Mouse (Mus musculus): ENCODE data around the gene Fam92a. TPM values are rescaled to one million over a fixed set of nuclear protein-coding genes. Genes with fewer than 3 reads are reported as not detected.
"Not testable (repeated sequence)": the region's sequence is repeated elsewhere in the genome, so short reads cannot be mapped to it uniquely, and the experiment has no call there.

The Fam92a gene
- polyA plus RNA-seq (2012; rRNA removed), result 1.6 and 1.8 TPM in 2 replicates

DNA sequence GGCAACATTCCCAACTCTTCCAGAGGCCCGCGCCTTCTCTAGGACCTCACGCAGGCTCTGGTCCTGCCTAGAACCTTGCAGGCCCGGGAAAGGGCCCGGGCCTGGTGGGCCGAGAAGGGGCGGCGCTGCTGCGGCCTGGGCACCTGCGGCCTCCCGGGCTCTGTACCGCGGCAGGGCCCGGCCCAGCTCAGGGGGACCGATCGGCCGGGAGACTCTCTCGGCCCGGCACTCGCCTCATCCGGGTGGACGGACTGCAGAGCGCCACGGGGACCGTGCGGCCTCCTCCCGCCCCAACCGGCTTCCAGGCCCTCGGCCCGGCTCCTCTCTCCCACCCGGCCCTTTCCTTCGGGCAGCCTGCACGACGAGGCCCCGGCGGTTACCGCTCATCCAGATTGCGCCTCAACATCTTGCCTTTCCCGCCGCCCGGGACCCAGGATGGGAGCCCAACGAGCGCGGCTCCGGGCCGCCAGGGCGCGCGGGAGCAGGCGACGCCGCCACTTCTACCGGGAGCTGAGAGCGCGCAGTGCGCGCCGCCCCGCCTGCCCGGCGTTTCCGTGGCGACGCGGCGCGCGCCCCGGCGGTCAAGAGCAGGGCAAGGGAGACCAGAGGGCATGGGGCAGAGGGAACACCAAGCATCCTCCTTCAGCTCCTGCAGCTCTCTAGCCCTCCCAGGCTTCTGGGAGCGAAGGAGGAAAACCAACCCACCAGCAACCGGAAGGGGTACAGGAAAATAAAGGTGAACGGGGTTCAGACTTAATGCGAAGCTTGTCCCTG lies at the start of gene Fam92a:
Fam92a (minus strand) TSS at position 698 of the 774 bp plus-strand sequence.
- H3K27me3 ChIP-seq (ENCODE audit: control insufficient read depth, insufficient read depth, low read length), result peaks cover 5% of the 10 kb centered on the region
- 1% methylated on average over 74 of the region's 74 CpGs for WGBS
- H3K4me3 ChIP-seq (ENCODE audit: extremely low read depth, insufficient read depth, insufficient read length), result peak within 1 kb of the TSS; percentile 84
- H3K4me1 ChIP-seq (ENCODE audit: control insufficient read depth, insufficient read depth, insufficient read length), result peaks cover 4% of the 10 kb centered on the region; the same call in 1 of the 2 replicates
- peak within 1 kb of the TSS; percentile 15; the same call in 1 of the 2 replicates for H3K27ac ChIP-seq (ENCODE audit: insufficient read depth, low read length)
- no peak for TF ChIP-seq POLR2A (IDR thresholded peaks at IDR 0.05; ENCODE audit: low read depth, low read length)
- TF ChIP-seq CTCF (IDR thresholded peaks at IDR 0.05; ENCODE audit: extremely low read depth, insufficient read depth, insufficient read length, insufficient replicate concordance), result no peak
- peak in 1 of 2 experiments; percentile 23 for DNase-seq (ENCODE audit: low read depth in 1 of 2, low spot score in 2 of 2)
- H3K36me3 ChIP-seq (ENCODE audit: control insufficient read depth, insufficient read depth, low read length), result no peaks in the 10 kb centered on the region

DNA sequence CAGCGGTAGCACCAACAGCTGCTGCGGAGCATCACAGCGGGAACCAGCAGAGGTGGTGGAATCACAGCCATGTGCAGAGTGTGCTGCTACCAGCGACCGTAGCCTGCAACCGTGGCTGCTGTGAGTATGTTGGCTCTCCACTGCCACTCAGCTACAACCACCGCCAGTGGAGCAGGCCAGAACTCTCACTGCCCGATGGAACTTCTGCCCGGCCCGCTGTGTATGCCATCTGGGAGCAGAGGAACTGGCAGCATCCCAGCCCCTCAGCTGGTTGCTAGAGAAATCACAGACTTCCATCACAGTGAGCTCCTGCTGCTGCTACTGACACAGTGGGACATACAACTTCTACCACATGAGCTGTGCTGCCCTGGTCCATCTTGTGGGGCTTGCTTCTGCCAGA lies 7.2 kb upstream of the Fam92a start:
- Histone ChIP-seq H3K36me3 (ENCODE audit: control insufficient read depth, insufficient read depth, low read length) (no peaks in the 10 kb centered on the region), H3K27ac (ENCODE audit: insufficient read depth, low read length) (no peak overlapping the region), H3K27me3 (ENCODE audit: control insufficient read depth, insufficient read depth, low read length) (no peaks in the 10 kb centered on the region), H3K4me3 (ENCODE audit: extremely low read depth, insufficient read depth, insufficient read length) (no peak overlapping the region), H3K4me1 (ENCODE audit: control insufficient read depth, insufficient read depth, insufficient read length) (no peaks in the 10 kb centered on the region)
- no peak for TF ChIP-seq CTCF (IDR thresholded peaks at IDR 0.05; ENCODE audit: extremely low read depth, insufficient read depth, insufficient read length, insufficient replicate concordance)
- TF ChIP-seq POLR2A (IDR thresholded peaks at IDR 0.05; ENCODE audit: low read depth, low read length), result no peak
- no peak for DNase-seq (ENCODE audit: low read depth in 1 of 2, low spot score in 2 of 2)
- WGBS, result 95% methylated on average over 10 of the region's 10 CpGs

DNA sequence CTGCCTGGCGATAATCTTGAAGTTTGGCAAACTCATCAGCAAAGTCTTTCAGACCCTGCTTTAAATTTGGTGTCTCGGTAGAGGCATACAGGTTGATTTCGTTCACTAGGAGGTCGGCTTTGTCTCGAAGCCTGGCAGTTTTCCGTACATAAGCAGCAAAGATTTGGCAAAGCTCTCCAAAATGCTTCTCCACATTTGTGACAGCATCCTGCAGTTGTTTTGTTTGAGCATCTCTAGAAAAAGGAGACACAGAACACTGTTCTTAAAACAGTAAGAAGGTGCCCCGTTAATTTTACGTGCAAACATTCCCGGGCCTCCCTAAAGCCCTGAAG lies 863 bp downstream of the Fam92a start:
- H3K4me1 ChIP-seq (ENCODE audit: control insufficient read depth, insufficient read depth, insufficient read length), result peaks cover 4% of the 10 kb centered on the region; the same call in 1 of the 2 replicates
- 29% methylated on average over 9 of the region's 9 CpGs for WGBS
- H3K4me3 ChIP-seq (ENCODE audit: extremely low read depth, insufficient read depth, insufficient read length), result peak overlapping the region; percentile 84
- H3K27ac ChIP-seq (ENCODE audit: insufficient read depth, low read length), result no peak overlapping the region
- TF ChIP-seq CTCF (IDR thresholded peaks at IDR 0.05; ENCODE audit: extremely low read depth, insufficient read depth, insufficient read length, insufficient replicate concordance), result no peak
- no peak for TF ChIP-seq POLR2A (IDR thresholded peaks at IDR 0.05; ENCODE audit: low read depth, low read length)
- H3K27me3 ChIP-seq (ENCODE audit: control insufficient read depth, insufficient read depth, low read length), result peaks cover 5% of the 10 kb centered on the region
- DNase-seq (ENCODE audit: low read depth in 1 of 2, low spot score in 2 of 2), result no peak
- no peaks in the 10 kb centered on the region; the same call in 1 of the 2 replicates for H3K36me3 ChIP-seq (ENCODE audit: control insufficient read depth, insufficient read depth, low read length)

DNA sequence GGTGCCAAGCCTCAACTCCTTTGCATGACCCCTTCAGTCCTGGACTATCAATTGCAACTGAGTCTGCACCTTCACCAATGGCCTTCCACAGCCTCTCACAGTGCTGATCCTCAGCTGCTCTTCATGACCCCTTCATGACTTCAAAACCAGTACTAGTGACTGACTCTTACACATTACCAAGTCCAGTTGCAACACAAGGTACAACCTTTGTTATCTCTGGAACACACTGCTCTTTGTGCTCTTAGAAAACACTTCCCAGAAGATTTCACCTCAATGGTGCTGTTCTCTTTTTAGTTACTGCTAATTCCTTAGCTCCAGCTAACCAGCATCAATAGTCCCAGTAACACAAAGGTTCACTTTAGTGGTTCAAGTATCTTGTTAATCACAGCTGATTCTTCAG lies 24.2 kb downstream of the Fam92a start:
- no peak overlapping the region for H3K4me3 ChIP-seq (ENCODE audit: extremely low read depth, insufficient read depth, insufficient read length)
- DNase-seq (ENCODE audit: low read depth in 1 of 2, low spot score in 2 of 2), result no peak
- no peaks in the 10 kb centered on the region for H3K27me3 ChIP-seq (ENCODE audit: control insufficient read depth, insufficient read depth, low read length)
- H3K27ac ChIP-seq (ENCODE audit: insufficient read depth, low read length), result no peak overlapping the region
- H3K36me3 ChIP-seq (ENCODE audit: control insufficient read depth, insufficient read depth, low read length), result no peaks in the 10 kb centered on the region; the same call in 1 of the 2 replicates
- H3K4me1 ChIP-seq (ENCODE audit: control insufficient read depth, insufficient read depth, insufficient read length), result no peaks in the 10 kb centered on the region
- TF ChIP-seq POLR2A (IDR thresholded peaks at IDR 0.05; ENCODE audit: low read depth, low read length), result no peak
- no peak for TF ChIP-seq CTCF (IDR thresholded peaks at IDR 0.05; ENCODE audit: extremely low read depth, insufficient read depth, insufficient read length, insufficient replicate concordance)

DNA sequence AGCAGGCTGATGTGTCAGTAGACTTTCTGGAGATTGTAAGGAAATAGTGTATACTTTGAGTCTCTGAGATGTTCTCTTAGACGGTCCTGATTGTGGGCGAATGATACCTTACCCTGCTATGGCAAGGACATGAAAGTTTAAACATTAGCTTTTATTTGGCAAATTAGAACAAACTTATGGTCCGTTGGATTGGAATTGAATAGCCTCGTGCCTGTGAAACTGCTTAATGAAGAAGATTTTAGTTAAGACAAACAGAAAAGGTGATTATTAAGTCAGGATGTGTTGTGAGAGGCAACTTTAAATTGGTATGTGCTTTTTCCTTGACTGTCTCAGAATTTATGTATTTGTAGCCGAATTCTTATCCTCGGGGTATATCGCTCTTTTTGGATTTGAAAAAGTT lies 30.3 kb downstream of the Fam92a start:
- H3K27ac ChIP-seq (ENCODE audit: insufficient read depth, low read length); DNase-seq (ENCODE audit: low read depth in 1 of 2, low spot score in 2 of 2); H3K4me3 ChIP-seq (ENCODE audit: extremely low read depth, insufficient read depth, insufficient read length); H3K27me3 ChIP-seq (ENCODE audit: control insufficient read depth, insufficient read depth, low read length); H3K4me1 ChIP-seq (ENCODE audit: control insufficient read depth, insufficient read depth, insufficient read length); H3K36me3 ChIP-seq (ENCODE audit: control insufficient read depth, insufficient read depth, low read length): not testable (repeated sequence)
- 92% methylated on average over 7 of the region's 7 CpGs for WGBS

DNA sequence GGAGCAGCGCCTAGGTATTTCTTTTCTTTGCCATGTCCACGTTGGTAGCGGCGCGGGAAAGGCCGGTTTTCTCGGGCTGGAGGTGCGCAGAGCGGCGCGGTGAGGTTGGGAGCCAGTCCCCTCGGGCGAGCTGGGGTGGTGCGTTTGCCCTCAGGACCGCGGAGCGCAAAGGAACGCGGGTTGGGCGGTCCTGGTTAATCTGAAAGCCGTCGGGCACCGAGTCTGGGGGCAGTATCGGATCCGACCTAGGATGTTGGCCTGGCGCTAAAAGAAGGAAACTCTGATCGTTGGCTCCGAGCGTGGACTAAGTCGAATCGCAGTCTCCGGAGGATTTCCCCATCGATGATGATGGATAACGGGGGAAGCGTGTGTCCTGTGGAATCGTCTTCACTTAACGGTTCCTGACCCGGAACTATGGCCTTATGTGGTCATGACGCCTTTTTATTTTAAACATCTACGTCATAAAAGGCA lies 31.2 kb downstream of the Fam92a start:
- DNase-seq (ENCODE audit: low read depth in 1 of 2, low spot score in 2 of 2), result not testable (repeated sequence)
- H3K27ac ChIP-seq (ENCODE audit: insufficient read depth, low read length), result 0 out of 2 replicates have a peak overlapping the region, but pooled peaks have one; percentile 22

GRCm38 (mm10) chr4:12140141-12140567 lies 31.7 kb downstream of the Fam92a start, which contains the start of gene Rbm12b1:
Gene Rbm12b1 (plus strand): TSS chr4:12140264.
- peak; percentile 59 to 65 for DNase-seq (ENCODE audit: low read depth in 1 of 2, low spot score in 2 of 2)
- WGBS, result 6% methylated on average over 17 of the region's 32 CpGs
- H3K27ac ChIP-seq (ENCODE audit: insufficient read depth, low read length), result 0 out of 2 replicates have a peak within 1 kb of the TSS, but pooled peaks have one; percentile 22

More for the DNA sequence above, 31.2 kb downstream of the Fam92a start:
- not testable (repeated sequence) for H3K4me1 ChIP-seq (ENCODE audit: control insufficient read depth, insufficient read depth, insufficient read length); H3K36me3 ChIP-seq (ENCODE audit: control insufficient read depth, insufficient read depth, low read length); H3K27me3 ChIP-seq (ENCODE audit: control insufficient read depth, insufficient read depth, low read length)
- peak overlapping the region; percentile 58; the same call in 1 of the 2 replicates for H3K4me3 ChIP-seq (ENCODE audit: extremely low read depth, insufficient read depth, insufficient read length)
- 11% methylated on average over 23 of the region's 40 CpGs for WGBS

More at GRCm38 (mm10) chr4:12140141-12140567, 31.7 kb downstream of the Fam92a start, which contains the start of gene Rbm12b1:
- not testable (repeated sequence) for H3K4me1 ChIP-seq (ENCODE audit: control insufficient read depth, insufficient read depth, insufficient read length); H3K27me3 ChIP-seq (ENCODE audit: control insufficient read depth, insufficient read depth, low read length); H3K36me3 ChIP-seq (ENCODE audit: control insufficient read depth, insufficient read depth, low read length)
- H3K4me3 ChIP-seq (ENCODE audit: extremely low read depth, insufficient read depth, insufficient read length), result peak within 1 kb of the TSS; percentile 58

Other genes starting within 250 kb of the Fam92a start
- gene Gm10604, start 190.8 kb downstream of the Fam92a start, polyA plus RNA-seq (2012; rRNA removed), result not detected in 2 replicates
- gene Rbm12b2, start 82.6 kb downstream of the Fam92a start, polyA plus RNA-seq (2012; rRNA removed), result 1.4 and 1.6 TPM in 2 replicates
- 5.8 and 8.5 TPM in 2 replicates for gene Rbm12b1, start 31.8 kb downstream of the Fam92a start, polyA plus RNA-seq (2012; rRNA removed)

Data from spleen, adult 2 months (tissue).